Mouse (Mus musculus): Measurements from ENCODE around the gene Eif3c. TPM values are rescaled to one million over a fixed set of nuclear protein-coding genes. Genes with fewer than 3 reads are reported as not detected.

Gene Eif3c
- total RNA-seq, 2 experiments from 2014 or later, result 110 to 131 TPM

- no peak for ATAC-seq (ENCODE audit: poor library complexity, severe bottlenecking)
These were observed 9.6 kb downstream of the Eif3c start for GRCm38 (mm10) chr7:126556635-126557034.

- no peak for ATAC-seq (ENCODE audit: poor library complexity, severe bottlenecking)
These were observed 11.4 kb downstream of the Eif3c start for GRCm38 (mm10) chr7:126554796-126555195.

GRCm38 (mm10) chr7:126545631-126546030 lies 20.6 kb downstream of the Eif3c start:
- no peak for ATAC-seq (ENCODE audit: poor library complexity, severe bottlenecking)

- no peak for ATAC-seq (ENCODE audit: poor library complexity, severe bottlenecking)
These were observed 24.6 kb downstream of the Eif3c start for GRCm38 (mm10) chr7:126541661-126542060.

- peak; percentile 60 for ATAC-seq (ENCODE audit: poor library complexity, severe bottlenecking)
These were observed 28.2 kb downstream of the Eif3c start for GRCm38 (mm10) chr7:126537820-126538585.

- ATAC-seq (ENCODE audit: poor library complexity, severe bottlenecking), result no peak
These were observed 29.7 kb downstream of the Eif3c start for GRCm38 (mm10) chr7:126536466-126536865.

- peak; percentile 43 for ATAC-seq (ENCODE audit: poor library complexity, severe bottlenecking)
These were observed 30.4 kb downstream of the Eif3c start for GRCm38 (mm10) chr7:126535766-126536165.

GRCm38 (mm10) chr7:126533434-126533833 lies 32.8 kb downstream of the Eif3c start:
- ATAC-seq (ENCODE audit: poor library complexity, severe bottlenecking), result no peak

GRCm38 (mm10) chr7:126528166-126528577 lies 38.0 kb downstream of the Eif3c start:
- ATAC-seq (ENCODE audit: poor library complexity, severe bottlenecking), result peak; percentile 49; the same call in 1 of the 2 replicates

- ATAC-seq (ENCODE audit: poor library complexity, severe bottlenecking), result no peak
These were observed 42.9 kb downstream of the Eif3c start for GRCm38 (mm10) chr7:126523316-126523715.

- ATAC-seq (ENCODE audit: poor library complexity, severe bottlenecking), result no peak
These were observed 46.7 kb downstream of the Eif3c start for GRCm38 (mm10) chr7:126519513-126519912.

GRCm38 (mm10) chr7:126518261-126518941 lies 47.8 kb downstream of the Eif3c start:
- no peak for ATAC-seq (ENCODE audit: poor library complexity, severe bottlenecking)

- no peak for ATAC-seq (ENCODE audit: poor library complexity, severe bottlenecking)
These were observed 54.9 kb downstream of the Eif3c start for GRCm38 (mm10) chr7:126511287-126511686.

- ATAC-seq (ENCODE audit: poor library complexity, severe bottlenecking), result no peak
These were observed 59.0 kb downstream of the Eif3c start for GRCm38 (mm10) chr7:126507126-126507778.

GRCm38 (mm10) chr7:126504913-126505312 lies 61.3 kb downstream of the Eif3c start:
- ATAC-seq (ENCODE audit: poor library complexity, severe bottlenecking), result no peak

GRCm38 (mm10) chr7:126503273-126503878 lies 62.8 kb downstream of the Eif3c start, which contains the start of gene Atxn2l:
Gene Atxn2l, minus strand, starts transcription at chr7:126503437.
- peak; percentile 87 for ATAC-seq (ENCODE audit: poor library complexity, severe bottlenecking)

GRCm38 (mm10) chr7:126502751-126503150 lies 63.5 kb downstream of the Eif3c start:
- ATAC-seq (ENCODE audit: poor library complexity, severe bottlenecking), result 0 out of 2 replicates have a peak, but pooled peaks have one; percentile 1

GRCm38 (mm10) chr7:126502023-126502741 lies 64.0 kb downstream of the Eif3c start:
- ATAC-seq (ENCODE audit: poor library complexity, severe bottlenecking), result peak; percentile 49

GRCm38 (mm10) chr7:126501684-126502022 lies 64.6 kb downstream of the Eif3c start:
- ATAC-seq (ENCODE audit: poor library complexity, severe bottlenecking), result no peak

GRCm38 (mm10) chr7:126499416-126499815 lies 66.8 kb downstream of the Eif3c start:
- no peak for ATAC-seq (ENCODE audit: poor library complexity, severe bottlenecking)

Data from megakaryocyte, adult 5-6 weeks (primary cell).